Mouse (Mus musculus): Measurements from ENCODE around the gene Pla2g2d. TPM values are rescaled to one million over a fixed set of nuclear protein-coding genes. Genes with fewer than 3 reads are reported as not detected.

Pla2g2d gene
- polyA plus RNA-seq, 1 experiment from 2014 or later: not detected

DNA sequence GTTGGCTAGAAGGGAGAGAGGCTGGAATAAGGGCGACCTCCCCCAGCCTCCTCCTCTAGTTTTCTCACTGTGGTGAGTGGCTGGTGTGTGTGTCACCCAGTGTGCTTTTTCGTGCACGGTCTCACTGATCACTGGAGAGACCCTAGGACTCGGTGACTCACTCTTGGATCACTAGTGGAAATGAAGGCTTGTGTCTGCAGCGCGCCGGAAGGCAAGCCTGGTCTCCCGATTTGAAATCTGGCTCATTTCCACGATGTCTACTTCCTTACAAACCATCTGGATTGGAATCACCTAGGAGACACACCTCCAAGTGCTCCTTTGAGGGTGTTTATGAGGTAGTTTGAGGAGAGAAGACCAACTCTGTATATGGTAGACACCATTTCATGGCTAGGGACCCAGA, 28.7 kb upstream of the Pla2g2d start:
- H3K36me3 ChIP-seq (ENCODE audit: control insufficient read depth, insufficient read depth, low read length): no peaks in the 10 kb centered on the region
- no peaks in the 10 kb centered on the region for H3K4me1 ChIP-seq (replicated peaks; ENCODE audit: control insufficient read depth, insufficient read depth, low read length)
- DNase-seq (ENCODE audit: low spot score) (no peak), ATAC-seq (replicated peaks; ENCODE audit: low FRiP score) (no peak)
- H3K27ac ChIP-seq (ENCODE audit: low read depth, low read length): no peak overlapping the region
- no peak overlapping the region for H3K9ac ChIP-seq (ENCODE audit: low read depth, low read length)
- H3K9me3 ChIP-seq (ENCODE audit: control insufficient read depth, low read length): no peaks in the 10 kb centered on the region
- no peak overlapping the region for H3K4me3 ChIP-seq (ENCODE audit: low read depth, low read length)
- WGBS: 85% methylated on average over 9 of the region's 9 CpGs
- no peaks in the 10 kb centered on the region; the same call in 1 of the 2 replicates for H3K27me3 ChIP-seq (replicated peaks; ENCODE audit: control insufficient read depth, insufficient read depth, low read length)
- no peak overlapping the region for H3K4me2 ChIP-seq

GRCm38 (mm10) chr4:138747851-138748250, 27.7 kb upstream of the Pla2g2d start:
- H3K27me3 ChIP-seq (replicated peaks; ENCODE audit: control insufficient read depth, insufficient read depth, low read length): no peaks in the 10 kb centered on the region; the same call in 1 of the 2 replicates
- H3K9ac ChIP-seq (ENCODE audit: low read depth, low read length): no peak overlapping the region
- WGBS: 65% methylated on average over 10 of the region's 10 CpGs
- ATAC-seq (replicated peaks; ENCODE audit: low FRiP score): no peak; the same call in 1 of the 2 replicates
- no peaks in the 10 kb centered on the region for H3K9me3 ChIP-seq (ENCODE audit: control insufficient read depth, low read length)
- H3K4me3 ChIP-seq (ENCODE audit: low read depth, low read length): no peak overlapping the region
- no peak overlapping the region for H3K27ac ChIP-seq (ENCODE audit: low read depth, low read length)
- H3K36me3 ChIP-seq (ENCODE audit: control insufficient read depth, insufficient read depth, low read length): no peaks in the 10 kb centered on the region
- no peak overlapping the region for H3K4me2 ChIP-seq
- DNase-seq (ENCODE audit: low spot score): no peak
- H3K4me1 ChIP-seq (replicated peaks; ENCODE audit: control insufficient read depth, insufficient read depth, low read length): no peaks in the 10 kb centered on the region

DNA sequence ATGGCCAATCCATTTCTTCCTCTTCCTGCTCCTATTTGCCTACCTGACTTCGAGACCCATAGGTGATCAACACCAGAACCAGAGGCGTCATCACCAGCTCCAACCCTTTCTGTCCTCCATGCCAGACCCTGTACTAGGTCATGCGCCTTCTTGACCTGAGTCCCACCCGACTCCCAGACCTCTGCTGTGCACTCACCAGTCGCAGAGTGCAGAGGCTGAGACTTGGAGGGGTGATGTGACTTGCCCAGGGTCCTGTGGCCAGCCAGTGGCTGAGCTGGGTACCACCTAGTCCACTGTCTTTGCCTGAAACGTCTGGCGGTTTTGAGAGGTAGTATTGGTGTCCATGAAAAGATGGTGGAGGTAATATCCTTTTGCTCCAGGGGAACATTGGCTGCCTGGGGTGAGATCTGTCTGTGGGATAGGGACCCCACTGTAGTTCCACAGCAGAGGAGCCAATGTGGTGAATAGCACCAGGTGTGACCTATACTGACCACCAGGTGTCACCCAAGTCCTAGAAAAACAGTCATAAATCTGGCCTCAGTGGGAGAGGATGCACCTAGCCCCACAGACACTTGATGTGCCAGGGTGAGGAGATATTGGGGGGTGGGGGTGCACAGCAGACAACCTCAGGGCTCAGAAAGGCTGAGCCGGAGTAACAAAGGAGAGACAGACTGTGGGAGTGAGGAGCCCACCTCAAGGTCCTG, 27.0 kb upstream of the Pla2g2d start:
- ATAC-seq (replicated peaks; ENCODE audit: low FRiP score): no peak
- WGBS: 46% methylated on average over 8 of the region's 8 CpGs
- H3K4me2 ChIP-seq: no peak overlapping the region
- H3K36me3 ChIP-seq (ENCODE audit: control insufficient read depth, insufficient read depth, low read length): no peaks in the 10 kb centered on the region
- H3K4me3 ChIP-seq (ENCODE audit: low read depth, low read length): no peak overlapping the region
- no peaks in the 10 kb centered on the region for H3K9me3 ChIP-seq (ENCODE audit: control insufficient read depth, low read length)
- no peaks in the 10 kb centered on the region for H3K4me1 ChIP-seq (replicated peaks; ENCODE audit: control insufficient read depth, insufficient read depth, low read length)
- no peak overlapping the region for H3K9ac ChIP-seq (ENCODE audit: low read depth, low read length)
- no peaks in the 10 kb centered on the region; the same call in 1 of the 2 replicates for H3K27me3 ChIP-seq (replicated peaks; ENCODE audit: control insufficient read depth, insufficient read depth, low read length)
- no peak overlapping the region for H3K27ac ChIP-seq (ENCODE audit: low read depth, low read length)
- no peak for DNase-seq (ENCODE audit: low spot score)

DNA sequence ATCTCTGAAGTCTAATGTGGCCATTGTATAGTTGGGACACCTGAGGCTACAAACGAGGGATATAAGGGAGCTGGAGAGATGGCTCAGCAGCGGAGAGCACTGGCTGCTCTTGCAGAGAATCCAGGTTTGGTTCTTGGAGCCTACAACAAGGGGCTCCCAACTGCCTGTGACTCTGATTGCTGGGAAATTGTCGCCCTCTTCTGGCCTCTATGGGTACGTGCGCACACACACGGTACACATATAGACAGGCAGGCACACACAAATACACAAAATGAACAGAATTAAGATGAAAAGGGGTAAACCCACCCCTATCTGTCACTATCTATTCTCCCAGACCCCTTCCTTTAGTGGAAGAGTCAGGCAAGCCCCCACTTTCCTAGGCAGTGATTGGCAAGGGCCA, 22.9 kb upstream of the Pla2g2d start:
- Histone ChIP-seq H3K9ac (ENCODE audit: low read depth, low read length) (no peak overlapping the region), H3K4me2 (no peak overlapping the region), H3K27ac (ENCODE audit: low read depth, low read length) (no peak overlapping the region), H3K4me3 (ENCODE audit: low read depth, low read length) (no peak overlapping the region), H3K4me1 (replicated peaks; ENCODE audit: control insufficient read depth, insufficient read depth, low read length) (no peaks in the 10 kb centered on the region), H3K36me3 (ENCODE audit: control insufficient read depth, insufficient read depth, low read length) (no peaks in the 10 kb centered on the region), H3K9me3 (ENCODE audit: control insufficient read depth, low read length) (no peaks in the 10 kb centered on the region), H3K27me3 (replicated peaks; ENCODE audit: control insufficient read depth, insufficient read depth, low read length) (no peaks in the 10 kb centered on the region)
- no peak for ATAC-seq (replicated peaks; ENCODE audit: low FRiP score)
- WGBS: 86% methylated on average over 6 of the region's 6 CpGs
- no peak for DNase-seq (ENCODE audit: low spot score)

DNA sequence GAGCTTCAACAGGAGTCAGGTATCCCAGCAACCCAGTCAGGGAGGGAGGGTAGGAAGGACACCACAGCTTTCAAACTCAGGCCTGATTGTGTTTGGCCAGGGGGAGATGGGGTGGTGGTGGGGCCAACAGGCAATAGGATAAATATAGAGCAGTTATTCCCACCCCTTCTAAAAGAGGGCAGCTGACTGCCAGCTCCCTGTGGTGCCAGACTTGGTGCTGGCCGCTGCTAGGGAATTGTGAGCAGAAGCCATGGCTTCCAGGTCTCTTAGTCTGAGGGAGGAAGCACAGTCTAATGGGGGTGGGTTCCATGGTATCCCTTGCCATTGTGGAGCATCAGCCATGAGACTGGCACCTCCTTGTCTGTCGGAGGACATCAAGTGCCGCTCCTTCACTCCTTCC, 21.9 kb upstream of the Pla2g2d start:
- no peak for DNase-seq (ENCODE audit: low spot score)
- no peak for ATAC-seq (replicated peaks; ENCODE audit: low FRiP score)
- 70% methylated on average over 3 of the region's 3 CpGs for WGBS
- no peaks in the 10 kb centered on the region for H3K9me3 ChIP-seq (ENCODE audit: control insufficient read depth, low read length)
- no peak overlapping the region for H3K4me2 ChIP-seq
- H3K4me1 ChIP-seq (replicated peaks; ENCODE audit: control insufficient read depth, insufficient read depth, low read length): no peaks in the 10 kb centered on the region
- no peak overlapping the region for H3K9ac ChIP-seq (ENCODE audit: low read depth, low read length)
- H3K27ac ChIP-seq (ENCODE audit: low read depth, low read length): no peak overlapping the region
- H3K36me3 ChIP-seq (ENCODE audit: control insufficient read depth, insufficient read depth, low read length): no peaks in the 10 kb centered on the region
- H3K27me3 ChIP-seq (replicated peaks; ENCODE audit: control insufficient read depth, insufficient read depth, low read length): no peaks in the 10 kb centered on the region
- H3K4me3 ChIP-seq (ENCODE audit: low read depth, low read length): no peak overlapping the region

DNA sequence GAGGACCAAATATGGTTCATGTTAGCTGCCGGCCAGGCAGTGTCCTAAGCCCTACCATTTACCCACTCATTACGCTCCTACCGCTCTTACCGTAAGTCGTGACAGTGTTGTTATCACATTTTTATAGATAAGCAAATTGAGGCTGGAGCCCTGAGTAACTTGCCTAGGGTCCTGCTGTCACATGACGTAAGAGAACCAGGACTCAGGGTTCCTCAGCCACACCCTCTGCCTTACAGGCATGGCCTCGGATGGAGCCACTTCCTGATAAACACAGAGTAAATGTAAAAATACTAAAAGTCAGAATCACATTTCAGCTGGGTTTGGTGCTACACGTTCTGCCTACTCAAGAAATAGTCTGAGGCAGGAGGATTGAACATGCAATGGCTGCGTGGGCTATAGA, 21.1 kb upstream of the Pla2g2d start:
- ATAC-seq (replicated peaks; ENCODE audit: low FRiP score) (no peak), DNase-seq (ENCODE audit: low spot score) (no peak)
- no peak overlapping the region for H3K27ac ChIP-seq (ENCODE audit: low read depth, low read length)
- H3K9me3 ChIP-seq (ENCODE audit: control insufficient read depth, low read length): no peaks in the 10 kb centered on the region
- WGBS: 59% methylated on average over 9 of the region's 9 CpGs
- no peaks in the 10 kb centered on the region for H3K4me1 ChIP-seq (replicated peaks; ENCODE audit: control insufficient read depth, insufficient read depth, low read length)
- no peaks in the 10 kb centered on the region for H3K36me3 ChIP-seq (ENCODE audit: control insufficient read depth, insufficient read depth, low read length)
- H3K4me2 ChIP-seq: no peak overlapping the region
- H3K4me3 ChIP-seq (ENCODE audit: low read depth, low read length): no peak overlapping the region
- no peaks in the 10 kb centered on the region for H3K27me3 ChIP-seq (replicated peaks; ENCODE audit: control insufficient read depth, insufficient read depth, low read length)
- H3K9ac ChIP-seq (ENCODE audit: low read depth, low read length): no peak overlapping the region

DNA sequence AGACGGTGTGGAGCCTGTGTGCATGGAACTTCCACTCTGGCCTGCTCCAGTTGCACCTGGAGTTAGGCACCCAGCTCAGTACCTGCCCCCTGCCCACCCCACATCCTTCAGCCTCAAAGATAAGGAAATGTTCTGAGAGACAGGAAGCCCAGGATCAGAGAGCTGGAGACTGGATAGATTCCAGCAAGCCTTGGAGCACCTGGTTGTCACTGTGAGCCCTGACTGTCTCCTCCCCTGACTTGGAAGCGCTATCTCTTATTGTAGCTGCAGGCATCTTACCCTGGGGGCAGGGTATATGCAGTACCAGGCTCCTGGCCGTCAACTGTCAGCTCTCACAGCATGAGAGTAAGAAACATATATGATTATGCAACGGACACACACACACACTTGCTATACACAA, 20.1 kb upstream of the Pla2g2d start:
- no peak for DNase-seq (ENCODE audit: low spot score)
- Histone ChIP-seq H3K36me3 (ENCODE audit: control insufficient read depth, insufficient read depth, low read length) (no peaks in the 10 kb centered on the region), H3K27me3 (replicated peaks; ENCODE audit: control insufficient read depth, insufficient read depth, low read length) (no peaks in the 10 kb centered on the region), H3K9me3 (ENCODE audit: control insufficient read depth, low read length) (no peaks in the 10 kb centered on the region), H3K27ac (ENCODE audit: low read depth, low read length) (no peak overlapping the region), H3K4me2 (no peak overlapping the region), H3K9ac (ENCODE audit: low read depth, low read length) (no peak overlapping the region), H3K4me3 (ENCODE audit: low read depth, low read length) (no peak overlapping the region), H3K4me1 (replicated peaks; ENCODE audit: control insufficient read depth, insufficient read depth, low read length) (no peaks in the 10 kb centered on the region)
- WGBS: 58% methylated on average over 4 of the region's 4 CpGs
- ATAC-seq (replicated peaks; ENCODE audit: low FRiP score): no peak

DNA sequence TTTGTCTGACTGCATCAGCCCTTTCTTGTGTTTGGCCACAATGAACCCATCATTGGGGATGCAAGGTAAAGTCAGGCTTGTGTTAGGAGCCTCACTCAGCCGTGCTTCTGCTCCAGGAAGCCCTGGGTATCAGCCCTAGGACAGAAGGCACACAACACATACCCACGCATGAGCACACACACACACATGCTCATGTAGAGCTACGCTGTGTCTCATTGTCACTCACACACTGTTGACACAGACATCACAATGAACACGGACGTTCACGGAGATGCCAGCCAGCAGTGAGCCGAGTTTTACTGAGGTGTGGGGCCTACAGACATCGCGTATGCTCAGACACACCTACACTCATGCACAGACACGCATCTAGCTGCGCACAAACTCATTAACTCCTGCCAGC, 19.6 kb upstream of the Pla2g2d start:
- Histone ChIP-seq H3K9me3 (ENCODE audit: control insufficient read depth, low read length) (no peaks in the 10 kb centered on the region), H3K4me1 (replicated peaks; ENCODE audit: control insufficient read depth, insufficient read depth, low read length) (no peaks in the 10 kb centered on the region), H3K36me3 (ENCODE audit: control insufficient read depth, insufficient read depth, low read length) (no peaks in the 10 kb centered on the region), H3K9ac (ENCODE audit: low read depth, low read length) (no peak overlapping the region), H3K27ac (ENCODE audit: low read depth, low read length) (no peak overlapping the region), H3K4me3 (ENCODE audit: low read depth, low read length) (no peak overlapping the region), H3K27me3 (replicated peaks; ENCODE audit: control insufficient read depth, insufficient read depth, low read length) (no peaks in the 10 kb centered on the region), H3K4me2 (no peak overlapping the region)
- DNase-seq (ENCODE audit: low spot score) (no peak), ATAC-seq (replicated peaks; ENCODE audit: low FRiP score) (no peak)
- 79% methylated on average over 11 of the region's 11 CpGs for whole genome bisulfite sequencing

DNA sequence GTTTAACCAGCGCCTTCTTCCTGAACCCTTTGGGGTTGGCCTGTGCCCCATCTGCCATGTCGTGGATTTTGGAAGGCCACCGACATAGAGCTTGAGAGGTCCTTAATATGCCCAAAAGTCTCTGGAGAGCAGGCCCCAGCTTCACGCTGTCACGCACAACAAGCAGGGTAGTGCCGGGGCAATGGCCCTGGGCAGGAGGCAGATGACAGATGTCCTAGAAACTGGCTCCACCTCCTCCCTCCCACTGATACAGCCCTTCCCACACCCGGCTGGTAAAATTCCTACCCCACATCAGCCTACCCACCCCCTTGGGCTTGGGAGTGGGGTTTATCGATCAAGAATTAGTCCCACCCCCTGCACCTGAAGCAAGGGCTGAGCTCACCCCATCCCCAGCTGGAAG, 18.1 kb upstream of the Pla2g2d start, which contains the start of gene Pla2g2f:
Pla2g2f (minus strand) TSS at position 211 of the 400 bp plus-strand sequence.
- Histone ChIP-seq H3K9me3 (ENCODE audit: control insufficient read depth, low read length) (no peaks in the 10 kb centered on the region), H3K4me2 (no peak within 1 kb of the TSS), H3K9ac (ENCODE audit: low read depth, low read length) (no peak within 1 kb of the TSS), H3K4me1 (replicated peaks; ENCODE audit: control insufficient read depth, insufficient read depth, low read length) (no peaks in the 10 kb centered on the region), H3K36me3 (ENCODE audit: control insufficient read depth, insufficient read depth, low read length) (no peaks in the 10 kb centered on the region), H3K27ac (ENCODE audit: low read depth, low read length) (no peak within 1 kb of the TSS), H3K4me3 (ENCODE audit: low read depth, low read length) (no peak within 1 kb of the TSS), H3K27me3 (replicated peaks; ENCODE audit: control insufficient read depth, insufficient read depth, low read length) (no peaks in the 10 kb centered on the region)
- DNase-seq (ENCODE audit: low spot score) (no peak), ATAC-seq (replicated peaks; ENCODE audit: low FRiP score) (no peak)
- 84% methylated on average over 8 of the region's 8 CpGs for WGBS

All from liver, embryonic 11.5 days (tissue).